Mouse (Mus musculus) forelimb bud, embryonic 11.5 days (tissue): ENCODE data around the gene Samsn1.
A peak's percentile ranks its signal among the peaks of the same experiment; 100 is the strongest.

Experiments used
- DNase-seq: peaks from one replicate; pipeline ENCODE4 v3.0.0-alpha.2; 2012; ENCODE audit warnings: low read depth, low spot score

Samsn1 gene

GRCm38 (mm10) chr16:76022181-76022580 lies at the start of gene Samsn1:
Gene Samsn1 (minus strand): TSS chr16:76022281.
- no peak for DNase-seq

GRCm38 (mm10) chr16:76066082-76066635 lies 44.1 kb upstream of the Samsn1 start:
- no peak for DNase-seq

GRCm38 (mm10) chr16:76054976-76055375 lies 32.9 kb upstream of the Samsn1 start:
- no peak for DNase-seq

- no peak for DNase-seq
Observed at GRCm38 (mm10) chr16:76054079-76054478, 32.0 kb upstream of the Samsn1 start.

- peak; percentile 16 for DNase-seq
Observed at GRCm38 (mm10) chr16:76053537-76053936, 31.5 kb upstream of the Samsn1 start.

- no peak for DNase-seq
Observed at GRCm38 (mm10) chr16:76047066-76047465, 25.0 kb upstream of the Samsn1 start.

GRCm38 (mm10) chr16:76040319-76040945 lies 18.4 kb upstream of the Samsn1 start:
- DNase-seq: no peak

GRCm38 (mm10) chr16:76019164-76019563 lies 2.9 kb downstream of the Samsn1 start:
- DNase-seq: no peak

- DNase-seq: no peak
Observed at GRCm38 (mm10) chr16:76003812-76004389, 18.2 kb downstream of the Samsn1 start.

GRCm38 (mm10) chr16:76002870-76003572 lies 19.1 kb downstream of the Samsn1 start:
- no peak for DNase-seq

GRCm38 (mm10) chr16:76002287-76002686 lies 19.8 kb downstream of the Samsn1 start:
- no peak for DNase-seq

- no peak for DNase-seq
Observed at GRCm38 (mm10) chr16:76001788-76002187, 20.3 kb downstream of the Samsn1 start.

GRCm38 (mm10) chr16:76000127-76000526 lies 22.0 kb downstream of the Samsn1 start:
- DNase-seq: no peak

- DNase-seq: peak; percentile 39
Observed at GRCm38 (mm10) chr16:75990173-75990572, 31.9 kb downstream of the Samsn1 start.

- no peak for DNase-seq
Observed at GRCm38 (mm10) chr16:75983831-75984230, 38.2 kb downstream of the Samsn1 start.

- DNase-seq: no peak
Observed at GRCm38 (mm10) chr16:75979381-75979780, 42.7 kb downstream of the Samsn1 start.

GRCm38 (mm10) chr16:75977798-75978197 lies 44.3 kb downstream of the Samsn1 start:
- no peak for DNase-seq

GRCm38 (mm10) chr16:75975682-75976332 lies 46.3 kb downstream of the Samsn1 start:
- DNase-seq: peak; percentile 11

GRCm38 (mm10) chr16:75970266-75970998 lies 51.6 kb downstream of the Samsn1 start:
- DNase-seq: no peak

GRCm38 (mm10) chr16:75962021-75962420 lies 60.1 kb downstream of the Samsn1 start:
- DNase-seq: no peak

- no peak for DNase-seq
Observed at GRCm38 (mm10) chr16:75961487-75961886, 60.6 kb downstream of the Samsn1 start.
